Mouse (Mus musculus) ES-CJ7 (cell line): ENCODE data around the gene Draxin.
"Not testable (repeated sequence)": the region's sequence is repeated elsewhere in the genome, so short reads cannot be mapped to it uniquely, and the experiment has no call there.

Experiments
- DNase-seq: peaks from one replicate; pipeline ENCODE4 v3.0.0; 2011; ENCODE audit warnings: low read depth, low spot score

The Draxin gene

DNA sequence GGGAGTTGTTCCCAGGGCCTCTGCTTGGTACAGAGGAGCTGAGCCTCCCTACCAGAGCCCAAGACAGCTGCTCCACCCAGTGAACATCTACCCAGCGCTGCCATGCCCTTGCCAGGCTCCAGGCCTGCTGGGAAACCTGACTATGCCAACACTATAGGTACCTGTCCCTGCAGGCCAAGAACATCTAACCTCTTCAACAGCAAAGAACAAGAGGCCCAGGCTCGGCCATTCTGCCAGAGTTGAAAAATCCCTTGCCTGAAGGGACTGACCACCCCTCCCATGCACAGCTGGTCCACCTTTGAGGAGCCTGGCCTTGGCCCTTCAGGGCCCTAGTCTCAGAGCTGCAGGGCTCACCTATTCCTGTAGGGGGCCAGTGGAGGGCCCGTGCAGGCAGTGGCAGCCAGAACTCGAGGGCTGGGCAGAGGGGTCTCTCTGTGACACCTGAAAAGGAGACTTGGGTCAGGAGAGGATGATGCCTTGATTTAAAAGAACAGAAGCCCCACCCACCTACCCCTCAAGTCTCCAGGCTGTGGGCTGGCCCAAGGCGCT, 72.8 kb downstream of the Draxin start:
- no peak for DNase-seq

DNA sequence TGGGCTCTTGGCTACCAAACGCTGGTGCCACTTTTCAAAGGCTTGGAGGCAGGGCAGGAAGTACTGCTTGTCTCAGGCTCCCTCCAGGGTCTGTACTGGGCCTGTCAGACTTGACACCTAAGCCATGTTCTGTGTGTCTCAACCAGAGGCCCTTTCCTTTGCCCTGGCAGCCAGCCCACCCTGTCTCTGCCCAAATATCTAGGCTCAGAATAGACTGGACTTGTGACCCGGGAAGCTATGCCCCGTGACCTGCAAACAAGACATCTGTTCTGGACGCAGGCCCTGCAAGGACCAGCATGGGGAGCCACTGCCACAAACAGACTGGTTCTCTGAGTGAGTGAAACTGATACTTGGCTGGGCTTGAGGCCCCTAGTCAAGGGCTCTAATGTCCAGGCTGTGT, 73.7 kb downstream of the Draxin start:
- DNase-seq: no peak

DNA sequence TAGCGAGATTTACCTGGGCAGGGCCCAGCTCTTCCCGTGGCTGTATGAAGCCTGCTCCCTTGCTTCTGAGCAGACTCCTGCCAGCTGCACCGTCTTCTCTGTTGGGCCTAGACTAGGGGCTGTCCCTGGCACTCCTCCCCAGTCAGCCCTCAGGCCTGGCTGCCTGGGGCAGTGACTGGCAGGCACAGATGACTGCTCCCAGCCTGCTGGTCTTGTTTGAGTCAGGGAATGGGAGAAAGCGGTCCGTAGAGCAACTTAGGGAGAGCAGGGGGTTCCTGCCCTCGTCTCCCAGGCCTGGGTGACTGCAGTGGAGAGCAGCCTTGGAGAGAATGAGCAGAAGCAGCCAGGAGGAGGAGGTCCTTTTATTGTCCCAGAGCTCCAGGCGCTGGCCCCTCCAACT, 74.3 kb downstream of the Draxin start:
- no peak for DNase-seq

DNA sequence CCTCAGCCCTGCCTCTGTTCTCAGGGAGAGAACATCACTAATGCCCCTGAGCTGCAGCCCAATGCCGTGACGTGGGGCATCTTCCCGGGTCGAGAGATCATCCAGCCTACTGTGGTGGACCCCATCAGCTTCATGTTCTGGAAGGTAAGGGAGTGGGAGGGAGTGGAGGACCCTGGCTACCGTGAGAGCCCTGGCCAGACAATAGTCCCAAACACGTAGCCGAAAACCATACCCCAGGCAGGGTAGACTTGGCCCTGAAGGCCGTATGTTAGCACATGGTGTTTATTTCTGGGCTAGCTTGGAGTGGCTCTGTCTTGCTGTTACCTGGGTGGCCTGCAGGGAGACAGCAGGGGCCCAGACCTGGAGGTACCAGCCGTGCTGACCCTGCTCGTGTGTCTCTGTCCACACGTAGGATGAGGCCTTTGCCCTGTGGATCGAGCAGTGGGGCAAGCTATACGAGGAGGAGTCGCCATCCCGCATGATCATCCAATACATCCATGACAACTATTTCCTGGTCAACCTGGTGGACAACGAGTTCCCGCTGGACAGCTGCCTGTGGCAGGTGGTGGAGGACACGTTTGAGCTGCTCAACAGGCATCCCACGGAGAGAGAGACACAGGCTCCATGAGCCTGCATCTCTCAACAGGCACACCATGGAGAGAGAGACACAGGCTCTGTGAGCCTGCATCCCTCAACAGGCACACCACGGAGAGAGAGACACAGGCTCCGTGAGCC, 75.4 kb downstream of the Draxin start:
- DNase-seq: no peak

DNA sequence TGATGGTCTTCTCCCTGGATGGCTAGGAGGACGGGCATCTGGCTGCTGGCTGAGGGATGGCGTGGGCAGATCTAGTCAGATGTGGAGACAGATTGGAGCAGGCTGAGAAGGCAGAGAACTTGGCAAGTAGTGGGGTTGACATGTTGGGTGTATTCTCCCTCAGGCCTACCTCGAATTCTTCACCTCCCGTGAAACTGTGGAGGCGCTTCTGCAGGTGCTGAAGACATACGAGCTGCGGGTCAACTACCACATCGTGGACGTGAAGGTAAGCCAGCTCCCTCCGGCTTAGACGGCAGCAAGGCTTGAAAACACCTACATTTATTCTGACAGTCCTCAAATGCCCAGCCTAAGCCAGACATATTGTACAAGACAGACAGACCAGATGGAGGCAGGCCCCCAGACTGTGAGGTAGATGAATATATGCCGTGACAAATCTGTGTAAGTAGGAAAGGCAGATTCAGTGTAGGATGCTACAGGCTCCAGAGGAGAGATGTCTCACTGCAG, 77.0 kb downstream of the Draxin start:
- no peak for DNase-seq

DNA sequence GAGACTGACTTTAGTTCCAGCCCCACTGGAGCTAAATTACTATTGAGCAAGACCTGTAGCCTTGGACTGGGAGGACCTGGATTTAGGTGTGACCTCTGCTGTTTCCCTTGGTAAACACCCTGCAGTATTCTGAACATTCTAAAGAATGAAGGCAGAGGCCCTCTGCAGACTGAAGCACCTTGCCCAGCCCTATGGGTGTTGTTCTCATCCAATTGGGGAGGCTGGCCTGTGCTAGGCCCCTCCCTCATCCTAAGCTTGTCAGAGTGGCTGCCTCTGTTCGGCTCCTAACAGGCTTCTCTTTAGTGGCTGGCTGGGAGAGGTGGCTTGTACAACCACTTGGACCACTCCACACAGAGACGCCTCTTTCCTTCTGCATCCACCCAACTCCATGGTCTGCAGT, 77.5 kb downstream of the Draxin start:
- no peak for DNase-seq

DNA sequence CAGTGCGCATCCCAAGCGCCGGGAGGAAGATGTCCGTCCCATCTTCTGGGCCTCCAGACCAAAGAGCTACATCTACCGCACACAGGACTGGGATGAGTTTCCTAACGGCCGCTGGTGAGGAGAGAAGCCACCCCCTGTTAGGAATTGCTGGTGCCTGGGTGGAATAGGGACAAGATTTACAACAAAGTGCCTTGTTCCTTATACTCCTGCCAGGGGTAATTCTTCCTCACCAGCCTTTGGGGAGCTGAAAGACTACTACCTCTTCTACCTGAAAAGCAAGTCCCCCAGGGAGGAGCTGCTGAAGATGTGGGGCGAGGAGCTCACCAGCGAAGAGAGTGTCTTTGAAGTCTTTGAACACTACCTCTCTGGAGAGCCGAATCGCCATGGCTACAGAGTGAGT, 78.6 kb downstream of the Draxin start:
- no peak for DNase-seq

DNA sequence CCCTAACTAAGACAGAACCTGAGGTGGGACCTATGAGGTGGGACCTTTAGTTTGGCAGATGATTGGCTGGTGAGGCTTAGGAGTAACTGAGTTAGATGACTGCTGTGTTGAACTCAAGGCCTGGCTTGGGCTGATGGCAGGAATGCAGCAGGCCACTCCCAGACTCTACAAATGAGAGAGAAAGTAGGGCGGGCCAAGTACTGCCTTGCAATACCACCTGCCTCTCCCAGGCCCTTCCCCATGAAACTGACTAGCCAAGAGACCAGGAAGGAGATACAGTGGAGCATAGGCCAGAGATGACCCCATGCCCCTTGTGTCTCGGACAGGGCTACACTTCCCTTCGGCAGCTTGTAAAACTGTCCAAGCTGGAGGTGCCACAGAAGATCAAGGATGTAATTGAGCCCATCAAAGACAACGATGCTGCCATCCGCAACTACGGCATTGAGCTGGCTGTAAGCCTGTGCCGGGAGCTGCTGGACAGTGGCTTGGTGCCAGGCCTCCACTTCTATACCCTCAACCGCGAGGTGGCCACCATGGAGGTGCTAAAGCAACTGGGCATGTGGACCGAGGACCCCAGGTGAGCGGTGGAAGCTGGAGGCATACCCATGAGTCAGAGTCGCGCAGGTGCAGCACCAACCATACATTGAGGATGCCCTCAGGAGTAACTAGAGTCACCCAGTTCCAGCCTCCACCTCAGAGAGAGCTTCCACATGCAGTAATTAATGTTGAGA, 79.3 kb downstream of the Draxin start:
- DNase-seq: no peak

DNA sequence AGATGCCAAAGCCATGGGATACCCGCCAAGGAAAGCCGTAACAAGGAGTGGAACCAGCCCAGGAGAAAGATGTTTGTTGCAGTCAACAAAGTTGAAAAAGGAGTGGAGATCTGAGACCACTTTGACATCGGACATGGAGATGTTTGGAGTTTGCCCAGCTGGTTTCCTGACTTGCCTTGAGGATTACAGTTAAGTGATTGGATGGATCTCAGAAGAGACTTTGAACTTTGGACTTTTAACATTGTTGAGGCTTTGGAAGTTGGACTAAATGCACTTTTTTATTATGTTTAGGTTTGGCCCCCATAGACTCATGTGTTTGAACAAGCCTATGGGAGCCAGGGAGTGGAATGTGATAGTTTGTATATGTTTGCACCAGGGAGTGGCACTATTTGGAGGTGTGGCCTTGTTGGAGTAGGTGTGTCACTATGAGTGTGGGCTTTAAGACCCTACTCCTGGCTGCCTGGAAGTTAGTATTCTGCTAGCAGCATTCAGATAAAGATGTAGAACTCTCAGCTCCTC, 80.0 kb downstream of the Draxin start:
- not testable (repeated sequence) for DNase-seq
